Mouse (Mus musculus) E14TG2a.4 (cell line): Measurements from ENCODE around the gene Isl2.

Experiments
- CTCF ChIP-seq: conservative IDR thresholded peaks from 2 replicates; pipeline ENCODE4 v1.5.1; 2014; ENCODE audit warnings: low read length
- POU5F1 ChIP-seq: IDR thresholded peaks from 2 replicates; pipeline ENCODE4 v1.6.1; 2014; ENCODE audit warnings: low read length, borderline replicate concordance

- TF ChIP-seq CTCF = no peak
- TF ChIP-seq POU5F1 = no peak
Observed at GRCm38 (mm10) chr9:55540391-55540770, 1.9 kb downstream of the Isl2 start.
